Mouse (Mus musculus) urinary bladder, postnatal 10 days (tissue): ENCODE measurements at regions not wholly inside any gene's neighbourhood (a gene's known extent, or its start where the extent isn't known, plus 50 kb on each side); places are given as distances from the start of the nearest gene placed in this dataset.
"Not testable (repeated sequence)": the region's sequence is repeated elsewhere in the genome, so short reads cannot be mapped to it uniquely, and the experiment has no call there.

Experiments used
- DNase-seq: peaks from one replicate; pipeline ENCODE4 v3.0.0; 2022; ENCODE audit warnings: low spot score

- DNase-seq: no peak
These were observed 157.2 kb upstream of the Klf4 start for GRCm38 (mm10) chr4:55689479-55689878.

GRCm38 (mm10) chr4:55686771-55687170 lies 154.5 kb upstream of the Klf4 start:
- no peak for DNase-seq

GRCm38 (mm10) chr4:55672288-55672687 lies 140.0 kb upstream of the Klf4 start:
- DNase-seq: no peak

GRCm38 (mm10) chr4:55670258-55670657 lies 138.0 kb upstream of the Klf4 start:
- no peak for DNase-seq

GRCm38 (mm10) chr4:55664822-55665221 lies 132.6 kb upstream of the Klf4 start:
- no peak for DNase-seq

GRCm38 (mm10) chr4:55663856-55664255 lies 131.6 kb upstream of the Klf4 start:
- DNase-seq: no peak

- no peak for DNase-seq
These were observed 129.8 kb upstream of the Klf4 start for GRCm38 (mm10) chr4:55662041-55662440.

- DNase-seq: no peak
These were observed 126.6 kb upstream of the Klf4 start for GRCm38 (mm10) chr4:55658904-55659303.

GRCm38 (mm10) chr4:55655329-55655728 lies 123.1 kb upstream of the Klf4 start:
- DNase-seq: no peak

GRCm38 (mm10) chr4:55652628-55653027 lies 120.4 kb upstream of the Klf4 start:
- DNase-seq: no peak

GRCm38 (mm10) chr4:55651811-55652410 lies 119.6 kb upstream of the Klf4 start:
- no peak for DNase-seq

- peak; percentile 53 for DNase-seq
These were observed 118.9 kb upstream of the Klf4 start for GRCm38 (mm10) chr4:55651051-55651763.

- DNase-seq: no peak
These were observed 117.9 kb upstream of the Klf4 start for GRCm38 (mm10) chr4:55650186-55650585.

GRCm38 (mm10) chr4:55648376-55648775 lies 116.1 kb upstream of the Klf4 start:
- no peak for DNase-seq

- no peak for DNase-seq
These were observed 113.2 kb upstream of the Klf4 start for GRCm38 (mm10) chr4:55645432-55645831.

GRCm38 (mm10) chr4:55644895-55645294 lies 112.6 kb upstream of the Klf4 start:
- DNase-seq: no peak

- DNase-seq: no peak
These were observed 102.8 kb upstream of the Klf4 start for GRCm38 (mm10) chr4:55634946-55635511.

- DNase-seq: no peak
These were observed 98.9 kb upstream of the Klf4 start for GRCm38 (mm10) chr4:55631157-55631556.

GRCm38 (mm10) chr4:55630215-55630614 lies 97.9 kb upstream of the Klf4 start:
- not testable (repeated sequence) for DNase-seq

GRCm38 (mm10) chr4:55624779-55625178 lies 92.5 kb upstream of the Klf4 start:
- no peak for DNase-seq

GRCm38 (mm10) chr4:55623151-55623760 lies 91.0 kb upstream of the Klf4 start:
- no peak for DNase-seq

- no peak for DNase-seq
These were observed 90.4 kb upstream of the Klf4 start for GRCm38 (mm10) chr4:55622651-55623050.

- no peak for DNase-seq
These were observed 87.6 kb upstream of the Klf4 start for GRCm38 (mm10) chr4:55619891-55620290.
